Comparison of ENCODE assay signal across 12 mouse cellular contexts in genomic region chr2:129175636-129176035, GRCm38 (mm10). TPM values are rescaled to one million over a fixed set of nuclear protein-coding genes. Genes with fewer than 3 reads are reported as not detected.
DNase-seq lines count a peak whose midpoint lies in the region; ATAC-seq and TF ChIP-seq lines count a peak whose summit lies in the region.
"Had no signal": no experiment of that assay in that cellular context is flagged by ENCODE, and none has a peak within 500 bp of the region (broad histone marks: within the 10 kb centered on the region; RNA-seq: fewer than 3 reads in every experiment).

No protein-coding gene starts in this region.

- no peak for TF ChIP-seq CTCF in bone marrow, adult 2 months (IDR thresholded peaks at IDR 0.05; ENCODE audit: control insufficient read depth, insufficient read depth, low read length)

- H3K27me3 ChIP-seq in heart, embryonic 10.5 days (ENCODE audit: insufficient read depth, poor library complexity, severe bottlenecking): no peaks in the 10 kb centered on the region

- intact Hi-C loops in heart, postnatal 25 days (cut with DNase I): no loop called here

- WGBS in heart, embryonic 10.5 days: 46% methylated on average over 2 of the region's 2 CpGs
- WGBS in bone marrow, adult 2 months: 0% methylated on average over 2 of the region's 2 CpGs
- WGBS in macrophage (ENCODE audit: missing documents): 0% methylated on average over 2 of the region's 2 CpGs

- 0 out of 2 replicates have a peak, but pooled peaks cover 2% of the 10 kb centered on the region for H3K9me3 ChIP-seq in heart, embryonic 10.5 days
- H3K9me3 ChIP-seq: liver, embryonic 15.5 days had no signal

- H3K79me2 ChIP-seq in macrophage (ENCODE audit: inconsistent target): no peaks in the 10 kb centered on the region

- no peak overlapping the region for H3K27ac ChIP-seq in heart, embryonic 10.5 days
- peak overlapping the region; percentile 21; the same call in 1 of the 2 replicates for H3K27ac ChIP-seq in bone marrow, adult 2 months (ENCODE audit: control insufficient read depth, insufficient read depth, low read depth, low read length, poor library complexity)
- H3K27ac ChIP-seq in macrophage: peak overlapping the region; percentile 74
- H3K27ac ChIP-seq: gastrocnemius, adult 2 months; left cerebral cortex, adult 2 months; liver, embryonic 15.5 days had no signal

- no peak for ATAC-seq in frontal cortex, adult (ENCODE audit: low TSS enrichment)

- no peak for TF ChIP-seq POLR2A in bone marrow, adult 2 months (IDR thresholded peaks at IDR 0.05; ENCODE audit: borderline replicate concordance, control insufficient read depth, low read depth, low read length)

- no peaks in the 10 kb centered on the region for H3K4me1 ChIP-seq in heart, embryonic 10.5 days
- H3K4me1 ChIP-seq in bone marrow, adult 2 months (ENCODE audit: control insufficient read depth, insufficient read depth, low read length): peaks cover 1% of the 10 kb centered on the region

- H3K4me3 ChIP-seq in heart, embryonic 10.5 days: no peak overlapping the region
- no peak overlapping the region for H3K4me3 ChIP-seq in bone marrow, adult 2 months (replicated peaks; ENCODE audit: control insufficient read depth, low read depth, low read length)
- H3K4me3 ChIP-seq in macrophage (ENCODE audit: inconsistent target): no peak overlapping the region
- H3K4me3 ChIP-seq: gastrocnemius, adult 2 months; left cerebral cortex, adult 2 months; liver, embryonic 15.5 days had no signal

- no peaks in the 10 kb centered on the region for H3K36me3 ChIP-seq in heart, embryonic 10.5 days
- no peaks in the 10 kb centered on the region for H3K36me3 ChIP-seq in macrophage (ENCODE audit: inconsistent target)
- H3K36me3 ChIP-seq: liver, embryonic 15.5 days had no signal

- DNase-seq in heart, embryonic 10.5 days (ENCODE audit: low spot score): peak; percentile 71
- DNase-seq in heart, postnatal 25 days (ENCODE audit: low spot score): no peak
- peak; percentile 87 for DNase-seq in 3T3-L1 (ENCODE audit: low read depth, low spot score)
- no peak for DNase-seq in left cerebral cortex, adult 11 months (ENCODE audit: low spot score)
- no peak for DNase-seq in adrenal gland, postnatal 10 days
- DNase-seq: gastrocnemius, adult 2 months; thymus, adult 2 months had no signal

RNA-seq across cellular contexts. Expression of gene Slc20a1, which starts 22.9 kb away (rescaled TPM):
- 41.6 and 41.8 TPM in 2 replicates for polyA plus RNA-seq in heart, embryonic 10.5 days (2016; fragmentation: Nextera tagmentation; extraction: Ambion mirVana)
- total RNA-seq in heart, postnatal 25 days (2021): 10 to 100 TPM; 11.3 to 12.4 TPM
- polyA plus RNA-seq in bone marrow, adult 2 months (2011; ENCODE audit: insufficient read depth, insufficient read length, low replicate concordance, missing spikeins): 84.8 and 139 TPM in 2 replicates
- total RNA-seq in macrophage (2018; cell fraction: chromatin; rRNA removed): 1,000 to 10,000 TPM in 1 of 26 experiments, 100 to 1,000 TPM in 23, 10 to 100 TPM in 2; 27.6 to 1,007 (median 266) TPM
- total RNA-seq in macrophage (2018; cell fraction: cytosol; rRNA removed): 10 to 100 TPM; 20.5 to 80.0 (median 36.1) TPM
- total RNA-seq in macrophage (2018; cell fraction: nucleus; rRNA removed): 100 to 1,000 TPM in 19 of 26 experiments, 10 to 100 TPM in 7; 68.3 to 720 (median 172) TPM
- 36.9 to 54.7 TPM (median 39.8 TPM) in 3 replicates for polyA plus RNA-seq in macrophage (2018)
- 10 to 100 TPM; 19.0 to 19.9 TPM for total RNA-seq in adrenal gland, postnatal 10 days (2021)

RNA-seq across cellular contexts. Expression of gene Chchd5, which starts 46.1 kb away (rescaled TPM):
- polyA plus RNA-seq in heart, embryonic 10.5 days (2016; fragmentation: Nextera tagmentation; extraction: Ambion mirVana): 21.9 and 22.0 TPM in 2 replicates
- total RNA-seq in heart, postnatal 25 days (2021): 10 to 100 TPM; 10.0 to 10.1 TPM
- 11.7 and 19.9 TPM in 2 replicates for polyA plus RNA-seq in bone marrow, adult 2 months (2011; ENCODE audit: insufficient read depth, insufficient read length, low replicate concordance, missing spikeins)
- 10 to 100 TPM in 7 of 26 experiments, 1 to 10 TPM in 19; 1.6 to 20.2 (median 5.1) TPM for total RNA-seq in macrophage (2018; cell fraction: chromatin; rRNA removed)
- 10 to 100 TPM in 22 of 26 experiments, 1 to 10 TPM in 4; 7.1 to 22.2 (median 17.0) TPM for total RNA-seq in macrophage (2018; cell fraction: cytosol; rRNA removed)
- 10 to 100 TPM in 7 of 26 experiments, 1 to 10 TPM in 19; 1.4 to 19.5 (median 7.8) TPM for total RNA-seq in macrophage (2018; cell fraction: nucleus; rRNA removed)
- polyA plus RNA-seq in macrophage (2018): 11.9 to 13.8 TPM (median 13.2 TPM) in 3 replicates
- 10 to 100 TPM; 17.3 to 20.2 TPM for total RNA-seq in adrenal gland, postnatal 10 days (2021)

Comparison
In these comparisons a context has a peak if more than half of its experiments do, and no peak if none do; other contexts are left out.
1. DNase-seq: peak in heart, embryonic 10.5 days (single experiment) and 3T3-L1 (single experiment); none in heart, postnatal 25 days (single experiment), left cerebral cortex, adult 11 months (single experiment) and adrenal gland, postnatal 10 days (single experiment).